Mouse (Mus musculus) lung, postnatal 4 days (tissue): ENCODE data around the gene Cdc42bpg.
A peak's percentile ranks its signal among the peaks of the same experiment; 100 is the strongest.

Experiments used
- DNase-seq, 2 experiments: peaks; one replicate each; pipeline ENCODE4 v3.0.0; 2021

Cdc42bpg gene

DNA sequence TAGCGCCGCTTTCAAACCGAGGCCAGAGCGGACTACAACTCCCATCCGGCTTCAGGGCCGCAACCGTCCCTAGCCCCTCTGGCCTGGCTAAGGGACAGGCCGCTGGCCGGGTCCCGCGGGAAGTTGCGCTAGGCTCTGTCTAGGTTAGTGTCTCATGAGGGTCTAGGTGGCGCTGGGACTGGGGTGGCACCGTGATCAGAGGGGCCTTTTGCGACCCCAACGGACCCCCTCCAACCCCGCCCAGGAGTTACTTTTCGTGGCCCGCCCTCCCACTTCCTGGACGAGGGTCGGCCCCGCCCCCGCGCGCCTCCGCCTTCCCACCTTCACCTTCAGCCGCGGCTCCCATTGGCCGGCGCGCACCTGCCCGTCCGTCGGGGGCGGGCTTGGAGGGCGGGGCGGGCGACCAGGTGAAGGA lies at the start of gene Cdc42bpg:
TSS of gene Cdc42bpg (plus strand) at position 320 of the 415 bp plus-strand sequence.
- peak; percentile 92 to 95 for DNase-seq

DNA sequence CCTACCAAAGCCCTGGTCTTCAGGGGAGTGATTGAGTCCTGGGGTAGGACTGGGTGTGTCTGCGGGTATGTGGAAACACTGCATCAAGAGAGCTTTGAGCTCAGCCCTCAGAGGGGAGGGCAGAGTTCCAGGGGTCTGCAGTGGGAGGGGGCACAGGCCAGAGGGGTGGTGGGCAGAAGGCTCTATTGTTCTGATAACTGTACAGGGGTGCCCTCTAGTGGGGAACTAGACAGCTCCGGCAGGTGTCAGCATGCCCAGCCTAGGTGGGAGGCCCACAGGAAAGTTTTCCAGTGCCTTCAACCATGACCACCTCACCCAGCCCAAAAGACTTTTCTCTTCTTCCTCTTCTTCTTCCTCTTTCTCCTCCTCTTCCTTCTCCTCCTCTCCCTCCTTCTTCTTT lies 45.8 kb upstream of the Cdc42bpg start:
- DNase-seq: peak in 1 of 2 experiments; percentile 47

- no peak for DNase-seq
Measured at GRCm38 (mm10) chr19:6260946-6261345, 45.3 kb upstream of the Cdc42bpg start.

DNA sequence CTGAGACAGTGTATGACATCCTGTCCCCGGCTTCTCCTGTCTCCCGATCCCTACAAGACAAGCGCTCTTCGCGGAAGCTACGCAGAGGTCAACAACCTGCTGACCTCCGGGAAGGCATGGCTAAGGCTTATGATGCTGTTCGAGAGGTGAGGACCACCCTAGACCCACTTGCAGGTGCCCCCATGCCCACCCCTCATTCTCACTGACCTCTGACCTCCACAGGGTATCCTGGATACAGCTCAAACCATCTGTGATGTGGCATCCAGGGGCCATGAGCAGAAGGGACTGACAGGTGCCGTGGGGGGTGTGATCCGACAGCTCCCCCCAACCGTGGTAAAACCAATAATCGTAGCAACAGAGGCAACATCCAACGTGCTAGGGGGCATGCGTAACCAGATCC lies 44.9 kb upstream of the Cdc42bpg start:
- no peak for DNase-seq

DNA sequence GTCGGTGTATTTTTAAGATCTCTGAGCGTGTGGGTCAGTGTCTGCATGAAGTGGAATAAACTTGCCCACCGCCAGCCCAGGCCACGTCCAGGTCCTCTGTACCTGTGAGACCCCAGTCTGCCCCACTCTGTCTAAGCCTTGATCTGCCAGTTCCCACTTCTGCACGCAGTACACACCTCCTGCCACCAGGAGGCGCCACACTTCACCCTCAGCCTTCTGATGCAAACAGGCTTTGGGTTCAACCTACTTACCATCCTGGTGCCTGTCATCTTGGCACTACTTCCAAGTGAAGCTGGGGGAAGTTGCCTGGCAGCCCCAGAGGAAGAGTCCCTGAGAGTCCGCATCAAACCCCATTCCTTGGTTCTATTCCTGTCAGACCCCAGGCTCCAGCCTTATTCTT lies 44.0 kb upstream of the Cdc42bpg start:
- DNase-seq: peak; percentile 75 to 86

DNA sequence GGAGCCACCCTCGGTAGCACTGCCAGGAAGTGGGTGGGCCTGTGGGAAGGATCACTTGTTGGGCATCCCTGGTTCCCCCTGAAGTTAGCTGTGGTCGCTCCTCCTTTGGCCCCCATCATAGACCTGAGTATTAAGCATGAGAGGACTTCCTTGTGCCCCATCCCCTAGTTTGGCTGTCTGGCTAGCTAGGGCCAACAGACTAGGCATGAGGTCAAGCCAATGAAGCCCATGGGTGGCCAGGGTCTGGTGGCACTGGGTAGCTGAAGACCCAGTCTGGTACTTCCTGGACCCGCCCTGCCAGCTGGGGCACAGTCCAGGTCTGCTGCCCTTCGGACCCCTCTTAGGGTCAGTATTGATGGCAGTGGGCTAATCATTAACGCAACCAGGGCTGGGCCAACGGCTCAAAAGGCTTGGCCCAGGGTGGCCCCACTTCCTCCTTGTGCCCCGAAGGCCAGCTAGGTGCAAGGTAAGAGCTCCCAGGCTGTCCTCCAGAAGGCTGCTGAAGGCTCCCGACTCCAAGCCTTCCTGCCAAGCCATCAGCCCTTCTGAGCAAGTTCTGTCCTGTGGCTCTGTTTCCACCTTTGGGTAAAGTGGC lies 43.3 kb upstream of the Cdc42bpg start:
- DNase-seq: no peak

DNA sequence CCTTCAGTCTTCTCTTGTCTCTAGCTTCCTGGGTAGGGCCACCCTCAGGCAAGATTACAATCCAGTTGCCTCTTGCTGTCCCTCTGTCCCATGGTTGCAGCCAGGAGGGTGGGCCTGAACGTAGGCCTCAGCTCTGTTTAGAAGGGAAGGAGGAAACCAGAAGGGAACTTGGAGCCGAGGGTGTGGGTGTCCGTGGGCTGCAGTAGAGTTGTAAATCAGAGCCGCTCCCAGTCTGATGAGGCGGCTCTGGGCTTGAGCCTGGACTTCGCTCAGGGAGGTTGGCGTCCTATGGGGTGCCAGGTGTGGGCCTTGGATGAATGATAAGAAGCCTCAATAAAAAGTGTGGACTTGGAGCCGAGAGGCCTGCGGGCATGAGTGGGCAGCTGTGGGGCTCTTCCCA lies 42.1 kb upstream of the Cdc42bpg start:
- no peak for DNase-seq

DNA sequence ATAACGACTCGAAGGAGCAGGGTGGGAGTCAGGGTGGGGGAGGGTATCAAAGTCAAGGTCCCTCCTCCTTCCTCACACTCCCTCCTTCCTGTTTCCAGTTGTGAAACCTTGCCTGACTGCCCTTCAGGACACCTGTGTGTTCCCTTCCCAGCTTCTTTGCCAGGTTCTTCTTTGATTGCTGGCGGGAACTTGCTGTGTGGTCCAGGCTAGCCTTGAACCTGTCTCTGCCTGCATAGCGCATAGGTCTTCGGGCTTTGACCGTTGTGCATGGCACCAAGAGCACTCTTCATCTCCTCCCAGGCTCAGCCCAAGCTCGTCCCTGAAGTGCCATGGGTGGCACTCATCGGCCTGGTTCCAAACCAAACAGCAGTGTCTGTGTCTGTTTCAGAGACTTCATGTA lies 41.3 kb upstream of the Cdc42bpg start:
- DNase-seq: no peak

DNA sequence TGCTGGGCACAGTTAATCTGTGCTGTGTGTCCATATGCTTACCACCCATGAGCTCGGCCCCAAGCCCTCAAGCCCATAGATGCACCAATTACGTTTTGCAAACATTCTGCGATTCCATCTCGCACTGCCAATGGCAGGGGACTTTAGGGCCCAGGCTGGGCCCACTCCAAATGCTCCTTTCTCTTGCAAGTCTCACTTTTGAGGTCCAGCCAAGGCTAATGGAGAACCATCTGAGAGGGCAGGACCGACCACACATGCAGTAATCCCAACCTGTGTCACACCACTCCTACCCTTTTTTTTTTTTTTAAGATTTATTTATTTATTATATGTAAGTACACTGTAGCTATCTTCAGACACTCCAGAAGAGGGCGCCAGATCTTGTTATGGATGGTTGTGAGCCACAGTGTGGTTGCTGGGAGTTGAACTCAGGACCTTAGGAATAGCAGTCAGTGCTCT lies 40.5 kb upstream of the Cdc42bpg start:
- no peak for DNase-seq

DNA sequence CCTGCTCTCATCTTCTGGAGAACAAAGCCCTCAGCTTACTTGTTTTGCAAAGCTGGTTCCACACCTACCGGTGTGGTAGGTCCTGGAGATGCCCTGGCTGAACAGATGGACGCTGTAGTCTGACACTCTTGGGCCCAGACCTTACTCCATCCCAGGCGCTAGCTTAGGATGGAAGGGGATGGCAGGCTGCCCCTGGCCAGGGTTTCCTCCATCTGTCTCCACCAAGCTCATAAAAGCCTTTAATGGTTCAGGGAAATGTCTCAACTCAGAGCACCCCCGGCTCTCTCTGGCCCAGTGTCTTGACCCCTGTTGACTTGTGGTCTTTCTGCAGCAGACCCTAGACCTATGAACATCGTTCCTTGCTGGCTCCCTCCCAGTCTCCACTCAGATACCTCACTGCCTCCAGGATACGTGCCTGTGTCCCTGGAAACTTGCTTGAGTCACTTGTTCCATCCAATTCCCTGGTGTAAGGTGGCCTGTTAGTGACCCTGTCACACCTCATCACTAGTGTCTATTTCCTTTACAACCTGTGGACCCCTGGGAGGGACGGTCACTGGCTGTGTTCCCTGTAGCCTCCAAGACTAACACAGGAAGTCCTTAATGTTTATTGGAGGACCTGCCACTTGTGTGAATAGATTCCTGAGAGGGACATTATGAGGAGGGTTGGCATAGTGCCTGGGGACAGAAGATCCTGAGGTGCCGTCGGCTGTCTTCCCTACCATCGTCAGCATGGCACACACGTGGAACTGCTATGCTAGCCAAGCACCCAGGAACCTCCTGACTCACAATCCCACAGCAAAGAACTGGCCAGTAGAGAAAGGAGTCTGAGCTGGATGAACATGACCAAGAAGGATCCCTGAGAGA lies 38.7 kb upstream of the Cdc42bpg start:
- peak in 1 of 2 experiments; percentile 60 for DNase-seq

- peak; percentile 86 to 90 for DNase-seq
Measured at GRCm38 (mm10) chr19:6268170-6268528, 38.1 kb upstream of the Cdc42bpg start.

DNA sequence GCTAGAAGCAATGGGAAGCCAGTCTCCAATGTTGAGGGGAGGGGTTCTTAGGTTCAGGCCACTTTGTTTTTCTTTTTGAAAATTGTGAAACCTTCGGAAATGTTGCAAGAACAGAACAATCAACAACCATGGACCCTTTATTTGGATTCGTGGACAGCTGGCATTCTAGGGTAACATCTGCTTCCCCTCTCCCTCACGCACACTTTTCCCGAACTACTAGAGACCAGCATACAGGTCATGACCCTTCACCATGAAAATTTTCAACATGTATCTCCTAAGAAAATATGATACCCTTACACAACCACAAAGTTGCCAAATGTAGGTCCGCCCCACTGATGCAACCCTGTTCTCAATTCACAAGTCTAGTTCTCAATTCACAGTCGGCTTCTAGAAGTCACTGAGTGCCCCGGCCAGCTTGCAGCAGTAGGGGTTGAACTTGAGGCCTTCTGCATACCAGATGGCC lies 37.6 kb upstream of the Cdc42bpg start:
- DNase-seq: peak; percentile 70 to 73

DNA sequence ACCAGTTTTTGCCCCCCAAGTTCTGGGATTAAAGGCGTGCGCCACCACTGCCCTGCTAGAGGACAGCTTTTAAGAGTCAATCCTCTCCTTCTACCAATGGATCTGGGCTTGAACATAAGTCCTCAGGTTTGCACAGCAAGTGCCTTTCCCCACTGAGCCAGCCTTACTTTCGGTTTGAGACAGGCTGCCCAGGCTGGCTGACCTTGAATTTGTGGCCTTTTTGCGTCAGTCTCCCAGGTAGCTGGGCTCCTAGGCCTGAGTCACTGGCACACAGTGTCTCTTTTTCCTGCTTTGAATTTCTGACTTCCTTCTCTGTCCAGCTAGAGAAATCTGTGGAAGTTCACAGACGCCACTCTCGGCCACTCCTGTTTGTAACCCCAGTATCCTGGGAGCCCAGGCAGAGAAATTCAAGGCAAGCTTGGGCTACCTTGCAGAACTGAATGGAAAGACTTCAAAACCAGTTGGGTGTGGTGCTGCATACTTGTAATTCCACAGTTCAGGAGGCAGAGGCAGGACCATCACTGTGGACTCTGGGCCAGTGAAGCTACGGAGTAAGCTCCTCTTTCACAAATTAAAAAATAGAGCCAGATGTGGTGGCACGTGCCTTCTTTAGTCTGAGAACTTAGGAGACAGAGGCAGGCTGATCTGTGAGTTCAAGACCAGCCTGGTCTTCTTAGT lies 36.3 kb upstream of the Cdc42bpg start:
- no peak for DNase-seq

- DNase-seq: no peak
Measured at GRCm38 (mm10) chr19:6270661-6271060, 35.6 kb upstream of the Cdc42bpg start.

DNA sequence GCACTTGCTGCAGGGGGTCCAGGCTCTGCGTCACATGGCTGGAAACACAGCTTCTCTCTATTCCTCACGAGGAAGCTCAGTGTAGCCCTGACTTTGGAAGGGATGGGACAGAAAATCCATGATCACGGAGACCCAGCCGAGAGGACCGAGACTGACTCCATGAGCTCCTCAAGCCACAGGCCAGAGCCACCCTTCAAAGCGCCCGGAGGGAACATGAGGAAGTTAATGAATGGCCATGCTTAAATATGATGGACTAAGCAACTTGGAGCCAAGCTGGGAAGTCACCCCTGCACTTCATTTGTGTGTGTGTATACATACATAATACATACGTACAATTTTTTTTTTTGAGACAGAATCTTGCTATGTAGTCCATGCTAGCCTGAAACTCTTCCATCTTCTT lies 35.0 kb upstream of the Cdc42bpg start:
- DNase-seq: no peak

GRCm38 (mm10) chr19:6272053-6272452 lies 34.2 kb upstream of the Cdc42bpg start:
- DNase-seq: no peak

- no peak for DNase-seq
Measured at GRCm38 (mm10) chr19:6272738-6273137, 33.5 kb upstream of the Cdc42bpg start.

- no peak for DNase-seq
Measured at GRCm38 (mm10) chr19:6273592-6273991, 32.7 kb upstream of the Cdc42bpg start.

- no peak for DNase-seq
Measured at GRCm38 (mm10) chr19:6273998-6274608, 32.2 kb upstream of the Cdc42bpg start.

- peak in 1 of 2 experiments; percentile 67 for DNase-seq
Measured at GRCm38 (mm10) chr19:6275740-6276389, 30.4 kb upstream of the Cdc42bpg start.

DNA sequence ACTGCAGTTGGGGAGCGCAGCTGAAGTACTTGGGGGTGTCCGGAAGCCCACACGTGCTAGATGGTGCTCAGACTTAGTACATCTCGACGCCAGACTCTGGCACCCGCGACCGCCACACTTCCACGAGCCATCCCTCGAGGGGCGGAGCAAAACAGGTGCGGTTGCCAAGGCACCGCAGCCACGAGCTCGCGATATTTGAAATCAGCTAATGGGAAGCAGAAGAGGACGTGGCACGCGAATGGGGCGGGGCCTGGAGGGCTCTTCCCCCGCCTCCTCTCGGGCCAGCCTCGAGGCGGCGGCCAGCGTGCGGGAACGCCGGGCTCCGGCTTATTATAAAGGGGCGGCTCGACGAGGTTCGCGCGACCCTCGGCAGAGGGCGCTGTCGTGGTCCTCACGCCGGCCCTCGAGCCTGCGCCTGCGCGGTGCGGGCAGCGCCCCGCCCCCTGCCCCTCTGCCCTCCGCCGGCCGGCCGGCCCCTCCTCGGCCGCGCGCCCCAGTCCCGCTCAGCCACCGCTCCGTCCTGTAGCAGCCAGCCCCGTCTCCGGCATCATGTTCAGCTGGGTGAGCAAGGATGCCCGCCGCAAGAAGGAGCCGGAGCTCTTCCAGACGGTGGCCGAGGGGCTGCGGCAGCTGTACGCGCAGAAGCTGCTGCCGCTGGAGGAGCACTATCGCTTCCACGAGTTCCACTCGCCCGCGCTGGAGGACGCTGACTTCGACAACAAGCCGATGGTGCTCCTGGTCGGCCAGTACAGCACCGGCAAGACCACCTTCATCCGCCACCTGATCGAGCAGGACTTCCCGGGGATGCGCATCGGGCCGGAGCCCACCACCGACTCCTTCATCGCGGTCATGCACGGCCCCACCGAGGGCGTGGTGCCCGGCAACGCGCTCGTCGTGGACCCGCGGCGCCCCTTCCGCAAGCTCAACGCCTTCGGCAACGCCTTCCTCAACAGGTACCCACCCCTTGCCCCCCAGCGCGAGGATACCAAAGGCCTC lies 29.5 kb upstream of the Cdc42bpg start, which contains the start of gene Ehd1:
TSS of gene Ehd1 (plus strand) at position 300 of the 996 bp plus-strand sequence.
- peak; percentile 99 for DNase-seq
